Mouse (Mus musculus) kidney, adult 18-20 months (tissue): ENCODE results near the gene Tlx3.

Experiments used
- DNase-seq: peaks from one replicate; pipeline ENCODE4 v3.0.0; 2021

The Tlx3 gene

DNA sequence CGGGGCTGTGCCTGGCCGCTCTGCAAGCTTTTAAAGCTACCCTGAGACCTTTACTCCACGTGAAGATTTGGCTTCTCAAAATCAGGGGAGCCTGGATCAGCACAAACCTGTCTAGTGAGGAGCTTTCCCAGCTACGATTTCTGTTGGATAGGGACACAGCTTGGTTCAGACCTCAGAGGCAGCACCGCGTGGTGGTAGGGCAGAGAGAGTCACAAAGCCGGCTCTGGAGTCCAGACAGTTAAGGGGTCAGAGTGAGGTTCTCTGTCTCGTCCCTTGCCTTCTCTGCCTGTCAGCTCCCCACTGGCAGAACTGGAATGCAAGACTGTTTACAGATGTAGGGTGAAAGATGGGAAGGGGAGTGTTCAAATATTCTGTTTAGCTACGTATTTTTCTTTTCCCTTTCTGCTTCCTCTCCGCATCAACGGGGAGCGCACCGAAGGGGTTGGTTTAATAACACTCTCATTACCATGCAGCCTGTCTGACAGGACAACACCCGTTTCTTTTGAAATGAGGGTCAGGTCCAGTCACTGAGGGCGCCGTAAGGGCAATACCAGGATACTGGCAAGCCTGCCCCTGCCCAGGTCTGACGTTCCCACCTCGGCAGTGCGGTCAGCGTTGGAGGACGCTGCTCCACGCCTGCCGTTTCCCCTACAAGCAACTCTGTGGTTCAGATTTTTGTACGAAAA, 6.8 kb downstream of the Tlx3 start:
- no peak for DNase-seq

DNA sequence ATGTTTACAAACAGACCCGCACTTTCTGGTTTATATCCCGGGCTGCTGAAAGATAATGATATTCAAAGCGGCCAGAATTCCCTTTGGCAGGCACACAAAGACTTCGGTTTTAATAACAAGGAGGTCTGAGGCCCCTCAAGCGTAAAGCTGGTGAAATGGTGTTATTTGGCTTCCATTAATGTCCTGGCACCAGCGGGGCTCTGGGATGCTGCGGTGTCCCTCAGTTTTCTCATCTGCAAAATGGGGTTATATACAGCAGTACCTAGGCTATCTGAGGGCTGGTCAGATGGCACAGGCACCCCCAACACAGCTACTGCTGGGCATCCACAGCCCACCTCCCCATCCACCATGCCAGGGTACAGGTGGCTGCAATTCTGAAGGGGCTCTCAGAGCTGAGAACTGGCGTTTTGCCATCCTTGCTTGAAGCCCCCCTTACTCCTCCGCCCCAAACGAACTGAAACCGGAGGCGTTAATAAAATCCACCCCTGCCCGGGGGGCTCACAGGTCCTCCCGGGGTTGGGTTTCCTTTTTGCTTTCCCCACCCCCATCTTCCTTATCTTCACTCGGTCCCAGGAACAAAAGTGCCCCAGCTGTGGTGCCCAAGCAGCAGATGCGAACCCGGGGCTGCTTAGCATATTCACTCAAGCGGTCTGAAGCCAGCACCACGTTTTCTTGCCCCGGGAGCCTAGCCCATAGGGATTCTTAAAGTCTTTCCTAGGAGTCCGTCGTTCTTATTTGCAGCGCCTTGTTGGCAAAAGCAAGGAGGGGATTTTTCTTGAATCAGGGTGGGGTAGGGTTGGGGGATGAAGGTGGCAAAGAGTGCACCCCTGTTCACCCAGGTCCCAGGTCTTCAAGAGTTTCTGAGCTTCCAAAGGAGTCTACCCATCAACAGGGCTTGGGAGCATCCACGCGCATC, 7.6 kb downstream of the Tlx3 start:
- no peak for DNase-seq

DNA sequence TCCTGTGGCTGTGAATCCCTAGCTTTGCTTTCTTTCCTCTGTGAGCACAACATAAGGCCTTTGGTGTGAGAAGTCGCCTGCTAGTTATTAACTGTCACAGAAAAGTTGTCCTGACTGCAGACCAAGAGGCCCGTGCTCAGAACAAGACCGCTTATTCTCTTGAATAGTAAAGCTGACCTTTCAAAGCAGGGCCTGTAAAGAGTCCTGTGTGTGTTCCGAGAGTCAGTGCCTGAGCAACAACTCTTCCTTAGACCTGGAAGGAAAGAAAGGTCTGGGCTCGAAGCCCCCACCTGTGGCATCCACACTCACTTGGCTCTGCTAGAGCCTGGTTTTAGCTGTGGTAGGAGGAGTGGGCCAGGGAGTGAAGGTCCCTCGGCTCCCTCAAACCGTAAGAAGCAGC, 8.3 kb downstream of the Tlx3 start:
- DNase-seq = no peak

DNA sequence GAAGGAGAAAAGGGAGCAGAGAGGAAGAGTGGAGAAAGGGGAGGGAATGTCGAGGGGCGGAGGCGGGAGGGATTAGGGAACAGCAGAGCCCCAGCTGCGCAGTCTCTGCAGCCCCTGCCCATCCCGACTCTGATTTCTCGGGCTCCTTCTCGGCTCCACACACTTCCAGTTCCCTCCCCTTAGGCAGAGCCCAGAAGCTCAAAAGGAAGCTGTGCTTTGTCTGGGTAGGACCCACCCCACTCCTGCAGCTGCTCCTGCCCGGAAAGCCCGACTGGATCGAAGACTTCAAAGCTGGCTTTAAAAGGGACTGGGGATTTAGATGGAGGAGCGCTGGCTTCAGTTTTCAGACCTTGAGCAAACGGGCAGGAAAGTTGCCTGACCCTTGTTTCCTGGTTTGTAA, 9.7 kb downstream of the Tlx3 start:
- no peak for DNase-seq

DNA sequence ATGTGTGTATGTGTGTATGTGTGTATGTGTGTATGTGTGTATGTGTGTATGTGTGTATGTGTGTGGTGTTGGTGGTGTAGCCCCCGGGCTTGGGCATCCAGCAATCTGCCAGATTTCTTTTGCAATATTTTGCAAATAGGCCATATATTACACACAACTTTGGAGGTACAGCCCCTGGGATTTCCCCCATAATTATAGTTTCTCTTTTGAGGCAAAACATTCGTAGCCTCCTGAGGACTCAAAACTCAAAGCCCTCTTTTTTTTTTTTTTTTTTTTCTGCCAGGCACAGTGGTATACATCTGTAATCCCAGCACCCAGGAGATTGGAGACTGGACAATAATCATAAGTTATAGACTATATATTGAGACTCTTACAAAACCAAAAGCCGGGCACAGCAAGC, 21.6 kb downstream of the Tlx3 start:
- no peak for DNase-seq

DNA sequence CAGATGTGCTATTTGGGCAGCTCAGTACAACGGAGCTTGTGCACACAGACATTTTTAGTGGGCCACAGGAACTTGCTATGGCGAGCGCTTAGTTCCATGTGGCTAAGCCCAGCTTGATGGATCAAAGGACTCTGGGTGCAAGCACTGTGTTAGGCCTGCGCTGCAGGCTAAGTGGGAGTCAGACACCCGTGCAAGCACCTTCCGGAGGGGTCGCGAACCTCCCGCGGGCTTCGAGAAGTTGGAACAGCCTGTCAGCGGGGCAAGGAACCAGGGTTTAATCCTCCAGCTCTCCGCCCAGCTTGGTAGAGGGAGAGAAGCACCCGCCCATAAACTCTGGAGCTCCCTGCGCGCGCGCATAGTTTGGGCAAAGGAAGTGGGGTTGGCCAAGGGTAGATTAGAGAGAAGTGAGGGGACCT, 22.7 kb downstream of the Tlx3 start:
- no peak for DNase-seq

DNA sequence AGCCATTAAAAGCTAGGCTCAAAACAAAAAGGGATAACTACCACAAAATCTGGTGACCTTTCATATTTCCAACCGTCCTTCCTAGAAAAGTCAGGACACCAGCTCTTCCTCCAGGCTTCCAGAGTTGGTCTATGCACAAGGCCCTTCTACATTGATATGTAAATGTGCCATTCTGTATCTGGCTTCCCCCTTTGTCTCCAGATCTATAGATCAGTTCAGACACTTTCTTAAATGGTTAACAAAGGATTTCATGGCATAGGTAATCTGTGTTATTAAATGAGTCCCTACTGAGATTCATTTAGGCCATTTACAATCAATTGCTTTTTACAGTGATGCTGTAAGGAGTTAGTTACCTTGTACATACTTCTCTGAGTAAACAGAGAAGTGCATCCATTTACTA, 23.6 kb downstream of the Tlx3 start:
- DNase-seq = no peak

DNA sequence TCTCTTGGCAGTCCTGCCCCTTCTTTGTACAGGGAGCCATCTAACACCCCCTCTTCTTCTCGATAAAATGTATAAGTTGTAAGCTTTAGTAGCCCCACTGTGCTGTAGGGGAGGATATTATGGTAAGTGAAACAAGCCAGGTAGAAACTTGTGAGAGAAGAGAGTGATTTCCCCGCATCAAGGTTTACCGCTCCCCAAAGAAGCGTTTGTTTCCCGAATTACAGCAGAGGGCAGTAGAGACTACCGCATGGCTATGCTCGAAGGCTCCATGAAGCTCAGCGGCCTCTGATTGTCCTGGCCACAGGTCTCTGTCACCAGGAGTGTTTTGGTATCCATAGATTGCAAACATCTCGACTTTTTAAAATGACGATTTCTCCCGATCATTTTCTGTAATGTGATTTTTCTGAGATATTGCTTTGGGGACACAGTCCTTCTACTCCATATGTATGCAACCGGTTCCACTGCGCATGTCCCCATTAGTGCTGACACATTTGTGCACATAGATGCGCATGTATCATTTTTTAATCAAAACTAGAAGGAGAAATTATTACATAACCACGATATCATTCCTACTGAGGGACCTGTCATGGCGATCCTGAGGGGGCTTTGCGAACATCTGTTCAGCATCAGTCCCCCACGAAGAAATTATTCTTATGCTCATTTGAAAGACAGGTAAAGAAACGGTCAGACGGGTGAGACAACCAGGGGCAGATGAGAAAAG, 26.7 kb downstream of the Tlx3 start:
- peak; percentile 18 for DNase-seq

DNA sequence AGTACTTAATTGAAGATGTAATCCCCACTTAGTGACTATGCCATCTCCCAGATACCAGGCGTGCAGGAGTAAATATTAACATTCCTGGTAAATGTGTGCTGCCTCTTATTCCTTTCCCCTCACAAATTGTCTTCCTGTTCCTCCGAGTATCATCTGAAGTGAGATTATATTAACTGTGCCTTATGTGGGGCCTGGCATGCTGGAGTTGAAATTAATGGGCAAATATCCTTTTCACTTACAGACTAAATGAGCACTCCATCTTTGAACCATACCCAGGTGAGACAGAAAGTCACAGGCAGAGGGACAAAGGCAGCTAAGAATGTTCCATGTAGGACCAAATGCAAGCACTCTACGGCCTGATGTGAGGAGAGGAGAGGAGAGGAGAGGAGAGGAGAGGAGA, 27.6 kb downstream of the Tlx3 start:
- DNase-seq = no peak

DNA sequence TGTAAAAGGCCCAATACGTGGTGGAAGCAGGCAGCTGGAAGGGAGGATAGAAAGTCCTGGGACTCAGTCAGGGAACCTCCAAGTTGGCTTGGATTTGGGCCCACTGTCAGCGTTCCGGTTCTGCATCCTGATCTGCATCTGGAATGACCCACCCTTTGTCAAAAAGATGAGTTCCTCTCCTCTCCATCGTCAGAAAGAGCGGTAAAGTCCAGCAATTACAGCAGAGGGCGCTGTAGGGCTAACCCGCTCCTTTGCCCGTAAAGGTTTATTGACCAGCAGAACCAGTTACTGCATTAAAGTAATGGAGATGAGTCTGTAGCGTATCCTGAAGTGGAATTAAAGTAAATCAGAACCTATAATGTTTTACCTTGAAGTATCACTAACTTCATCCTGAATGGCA, 32.9 kb downstream of the Tlx3 start:
- DNase-seq = peak; percentile 60

DNA sequence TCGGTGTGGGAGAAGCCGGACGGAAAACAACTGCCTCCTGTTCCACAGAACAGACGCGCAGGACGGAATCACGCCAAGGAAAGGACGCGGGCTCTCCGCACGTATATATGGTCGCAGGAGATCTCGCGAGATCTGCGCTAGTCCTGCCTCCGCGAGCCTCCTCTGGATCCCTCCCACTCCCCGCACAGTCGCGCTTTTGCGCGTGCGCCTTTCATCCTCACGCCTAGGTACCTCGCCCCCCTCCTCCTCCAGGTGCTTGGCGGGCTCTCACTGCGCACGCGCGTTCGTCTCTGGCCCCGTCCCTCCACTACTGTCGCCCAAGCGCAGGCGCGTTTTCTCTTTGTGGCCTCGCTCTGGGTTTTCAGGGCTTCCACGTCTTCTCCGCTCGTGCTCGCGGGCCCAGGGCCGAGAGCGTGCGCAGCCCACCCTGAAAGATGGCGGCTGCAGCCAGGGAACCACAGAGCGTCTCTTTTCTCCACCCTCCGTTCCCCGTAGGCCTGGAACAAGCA, 40.3 kb downstream of the Tlx3 start, which contains the start of gene Npm1:
Gene Npm1 (minus strand): TSS at position 209 of the 509 bp plus-strand sequence.
- DNase-seq = peak; percentile 99

DNA sequence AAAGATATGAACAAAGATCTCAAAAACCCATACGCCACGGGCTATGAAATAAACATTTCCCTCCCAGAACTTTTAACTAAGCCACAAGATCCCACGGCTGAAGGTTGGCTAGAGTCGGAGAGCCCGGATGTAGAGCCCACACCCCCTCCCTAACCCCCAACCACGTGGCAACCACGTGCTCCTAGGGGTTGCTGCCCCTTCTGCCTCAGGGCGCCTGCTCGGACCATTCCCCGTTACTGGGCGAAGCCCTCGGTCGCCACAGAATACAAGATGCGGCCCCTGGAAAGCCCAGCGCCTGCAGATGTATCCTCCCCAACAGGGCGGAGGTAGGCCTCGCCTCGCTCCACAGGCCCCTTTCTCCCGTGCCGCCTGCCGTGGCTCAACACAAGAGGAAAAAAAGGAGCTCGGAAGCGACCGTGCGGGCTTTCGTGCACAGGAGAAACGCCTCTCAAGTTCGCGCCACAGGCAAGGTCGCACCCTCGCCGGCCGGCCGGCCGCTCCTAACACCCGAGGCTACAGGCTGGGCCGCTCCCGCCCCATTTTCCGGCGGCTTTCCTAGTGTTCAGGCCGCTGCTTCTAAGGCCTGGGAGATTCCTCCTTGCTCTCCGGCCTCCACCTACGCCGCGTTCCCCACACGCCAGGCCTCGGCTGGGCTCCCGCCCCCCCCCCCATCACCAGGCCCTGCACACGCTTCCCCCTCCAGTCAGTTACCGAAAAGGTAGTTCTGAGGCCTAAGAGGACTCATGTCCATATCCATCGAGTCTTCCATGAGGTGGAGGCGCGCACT, 41.0 kb downstream of the Tlx3 start:
- DNase-seq = peak; percentile 74

DNA sequence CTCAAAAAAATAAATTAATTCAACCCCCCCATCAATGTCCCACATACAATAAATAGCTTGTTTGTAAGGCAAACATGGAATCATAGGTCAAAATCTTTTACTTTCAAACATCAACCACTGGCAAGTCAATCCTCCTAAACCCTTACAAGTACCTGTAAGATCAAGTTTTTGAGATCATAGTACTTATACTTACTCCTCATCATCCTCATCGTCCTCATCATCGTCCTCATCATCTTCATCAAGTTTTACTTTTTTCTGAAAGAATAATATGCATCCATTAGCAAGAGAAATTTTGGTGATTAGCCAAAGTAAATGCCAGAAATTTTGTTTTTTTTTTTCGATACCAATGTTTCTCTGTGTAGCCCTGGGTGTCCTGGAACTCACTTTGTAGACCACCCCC, 43.6 kb downstream of the Tlx3 start:
- DNase-seq = no peak

DNA sequence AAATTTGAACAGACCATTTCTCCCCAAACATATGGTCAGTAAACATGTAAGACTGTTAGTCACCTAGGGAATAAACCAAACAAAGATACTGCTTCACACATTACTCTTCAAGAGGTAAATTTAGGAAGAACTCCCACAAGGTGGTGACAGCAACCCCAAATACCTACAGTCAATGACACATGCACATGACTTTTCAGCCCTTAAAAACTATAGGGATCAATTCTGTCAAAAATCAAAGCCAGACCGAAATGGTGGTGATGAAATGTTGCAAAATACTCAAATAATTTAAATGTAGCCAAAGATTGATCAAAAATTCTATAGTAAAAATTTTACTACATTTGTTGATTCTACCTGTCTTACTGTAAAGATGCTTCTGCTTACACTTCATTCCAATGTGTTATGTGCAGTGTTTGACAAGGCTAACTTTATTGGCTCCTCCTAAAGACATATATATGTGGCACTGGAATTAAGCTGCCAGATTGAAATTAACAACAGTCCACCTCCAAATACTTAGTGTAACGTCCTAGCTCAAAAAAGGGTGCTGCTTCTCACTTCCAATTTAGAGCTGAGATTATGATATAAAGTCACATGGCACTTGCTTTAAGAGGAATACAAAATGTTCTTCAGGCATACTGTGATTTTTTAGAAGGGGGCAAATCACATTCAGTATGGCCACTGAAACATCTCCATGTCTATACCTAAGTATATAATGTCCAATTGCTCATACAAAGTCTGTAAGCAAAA, 45.8 kb downstream of the Tlx3 start:
- no peak for DNase-seq

DNA sequence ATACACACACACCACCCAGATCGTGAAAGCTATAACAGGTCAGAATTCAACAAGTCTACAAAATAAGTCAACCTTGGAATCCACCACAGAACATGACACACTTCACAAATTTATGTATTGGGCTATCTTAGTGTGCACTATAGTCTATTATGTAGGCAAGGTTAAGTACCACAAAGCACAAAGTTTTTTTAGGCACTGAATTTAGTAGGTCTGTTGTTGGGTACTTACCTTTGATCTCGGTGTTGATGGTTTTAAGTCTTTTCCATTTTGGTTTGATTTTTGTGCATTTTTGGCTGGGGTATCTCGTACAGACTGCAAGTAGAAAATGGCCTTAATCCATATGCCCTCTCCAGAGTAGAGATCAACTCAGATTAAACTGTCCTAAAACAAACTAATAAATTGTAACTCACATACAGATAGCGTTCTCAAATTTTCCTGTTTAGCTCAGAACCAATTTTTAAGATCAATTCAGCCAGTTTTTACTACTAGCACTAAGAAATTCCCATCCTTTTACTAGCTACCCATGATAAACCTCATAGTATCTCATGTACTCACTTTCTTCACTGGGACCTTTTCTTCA, 46.9 kb downstream of the Tlx3 start:
- DNase-seq = no peak

DNA sequence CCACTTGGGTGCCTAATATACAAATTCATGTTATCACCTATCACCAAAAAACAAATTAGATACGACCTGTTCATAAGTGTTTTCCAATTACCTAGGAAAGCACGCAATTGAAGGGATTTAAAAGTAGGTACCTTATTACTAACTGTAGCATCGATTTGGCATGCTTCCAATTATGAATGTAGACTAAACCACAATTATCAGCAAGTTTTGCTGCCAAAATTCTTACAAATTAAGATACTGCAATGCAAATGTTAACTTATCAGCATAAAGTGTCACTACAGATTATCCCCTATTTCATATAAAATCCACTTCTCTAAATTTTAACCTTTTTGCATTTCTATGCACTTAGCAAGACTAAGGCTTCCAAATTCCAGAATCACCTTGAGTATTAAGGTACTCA, 48.9 kb downstream of the Tlx3 start:
- DNase-seq = no peak

DNA sequence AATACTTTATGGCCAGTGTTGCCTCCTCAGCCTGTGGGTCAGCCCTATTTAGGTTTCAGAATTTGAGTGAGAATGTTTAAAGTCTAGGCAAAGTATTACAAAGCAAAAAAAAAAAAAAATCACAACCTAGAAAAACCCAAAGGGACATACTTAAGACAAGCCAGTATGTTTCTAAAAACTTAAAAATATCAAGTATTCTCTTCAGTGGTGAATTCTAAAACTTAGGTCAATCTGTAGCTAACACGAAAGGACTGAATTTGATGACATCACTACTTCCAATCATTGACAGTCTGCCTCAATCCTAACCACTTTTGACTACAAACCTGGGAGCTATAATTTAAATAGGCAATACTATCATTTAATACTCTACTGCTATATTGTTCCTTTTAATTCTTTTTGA, 50.4 kb downstream of the Tlx3 start:
- no peak for DNase-seq

DNA sequence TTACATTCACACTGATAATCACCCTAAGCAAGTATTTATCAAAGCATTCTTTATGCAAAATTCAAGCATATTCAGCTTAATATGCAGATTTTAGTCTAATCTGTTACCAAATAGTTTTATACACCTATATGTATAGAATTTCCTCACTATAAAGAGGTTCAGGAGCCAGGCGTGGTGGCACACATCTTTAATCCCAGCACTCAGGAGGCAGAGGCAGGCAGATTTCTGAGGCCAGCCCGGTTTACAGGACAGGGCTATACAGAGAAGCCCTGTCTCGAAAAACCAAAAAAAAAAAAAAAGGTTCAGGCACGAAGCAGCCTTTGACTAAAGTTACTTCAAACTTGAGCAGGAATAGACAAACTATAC, 51.6 kb downstream of the Tlx3 start:
- no peak for DNase-seq

DNA sequence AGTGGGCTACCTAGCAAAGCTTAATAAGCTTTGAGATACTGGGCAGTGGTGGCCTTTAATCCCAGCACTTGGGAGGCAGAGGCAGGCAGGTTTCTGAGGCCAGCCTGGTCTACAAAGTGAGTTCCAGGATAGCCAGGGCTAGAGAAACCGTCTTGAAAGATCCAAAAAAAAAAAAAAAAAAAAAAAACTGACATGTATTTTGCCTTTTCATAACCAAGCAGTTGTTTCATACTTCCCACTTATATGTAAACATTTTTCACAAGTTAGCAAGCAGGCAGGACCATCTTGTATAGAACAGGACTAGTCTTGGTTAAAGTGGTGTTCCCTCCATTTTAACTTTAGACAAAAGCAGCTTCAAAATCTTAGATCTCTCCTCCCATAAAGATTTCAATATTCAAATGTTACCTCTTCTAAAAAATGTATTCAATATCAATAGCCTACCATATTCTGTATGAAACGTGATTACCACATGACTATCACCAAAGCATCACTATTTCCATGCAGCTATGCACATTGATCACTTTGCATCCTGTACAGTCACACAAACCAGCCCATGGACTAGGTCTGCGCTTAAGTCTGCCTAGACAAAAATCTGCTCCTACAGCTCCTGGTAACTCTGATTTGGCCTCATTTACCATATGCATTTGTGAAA, 52.1 kb downstream of the Tlx3 start:
- no peak for DNase-seq
